Mouse (Mus musculus): ENCODE data around the gene Pak7. TPM values are rescaled to one million over a fixed set of nuclear protein-coding genes. Genes with fewer than 3 reads are reported as not detected.

Pak7 gene
- polyA plus RNA-seq, 1 experiment from 2014 or later, result 41.8 TPM

- no peaks in the 10 kb centered on the region for H3K36me3 ChIP-seq (ENCODE audit: control insufficient read depth, insufficient read depth, low read length)
- 0 out of 2 replicates have a peak, but pooled peaks cover 2% of the 10 kb centered on the region for H3K27me3 ChIP-seq (ENCODE audit: control insufficient read depth, insufficient read depth, low read length)
- H3K27ac ChIP-seq (replicated peaks; ENCODE audit: low read depth, low read length), result no peak overlapping the region; the same call in 1 of the 2 replicates
- peak; percentile 51 for DNase-seq
- peak overlapping the region; percentile 34 for H3K9ac ChIP-seq (replicated peaks; ENCODE audit: low read length)
- no peaks in the 10 kb centered on the region for H3K9me3 ChIP-seq (ENCODE audit: control insufficient read depth, low read length)
- H3K4me3 ChIP-seq (replicated peaks; ENCODE audit: low read depth, low read length), result peak overlapping the region; percentile 28
- ATAC-seq (ENCODE audit: low FRiP score, low TSS enrichment), result peak; percentile 50
- WGBS, result 15% methylated on average over 27 of the region's 27 CpGs
- peak overlapping the region; percentile 56 for H3K4me2 ChIP-seq (ENCODE audit: low read length)
- H3K4me1 ChIP-seq (ENCODE audit: control insufficient read depth, insufficient read depth, low read length), result peaks cover 12% of the 10 kb centered on the region
Measured at GRCm38 (mm10) chr2:136050793-136051615, 336.8 kb downstream of the Pak7 start.

GRCm38 (mm10) chr2:136048464-136048863 lies 339.3 kb downstream of the Pak7 start:
- Histone ChIP-seq H3K4me2 (ENCODE audit: low read length) (no peak overlapping the region), H3K9ac (replicated peaks; ENCODE audit: low read length) (no peak overlapping the region), H3K36me3 (ENCODE audit: control insufficient read depth, insufficient read depth, low read length) (no peaks in the 10 kb centered on the region), H3K27me3 (ENCODE audit: control insufficient read depth, insufficient read depth, low read length) (no peaks in the 10 kb centered on the region), H3K4me3 (replicated peaks; ENCODE audit: low read depth, low read length) (no peak overlapping the region), H3K9me3 (ENCODE audit: control insufficient read depth, low read length) (no peaks in the 10 kb centered on the region), H3K27ac (replicated peaks; ENCODE audit: low read depth, low read length) (no peak overlapping the region), H3K4me1 (ENCODE audit: control insufficient read depth, insufficient read depth, low read length) (peaks cover 12% of the 10 kb centered on the region)
- DNase-seq, result no peak
- WGBS, result 90% methylated on average over 4 of the region's 4 CpGs
- ATAC-seq (ENCODE audit: low FRiP score, low TSS enrichment), result no peak

Other genes with a start within 250 kb of the Pak7 start
- 0.50 and 0.76 TPM in 2 replicates for gene Ankef1, start 113.9 kb upstream of the Pak7 start, polyA plus RNA-seq (2014; fragmentation: Nextera tagmentation; extraction: Ambion mirVana)